Mouse (Mus musculus): Measurements from ENCODE around the gene Npdc1. TPM values are rescaled to one million over a fixed set of nuclear protein-coding genes. Genes with fewer than 3 reads are reported as not detected.

Npdc1 gene
- polyA plus RNA-seq, 1 experiment from 2014 or later = 42.7 TPM

- Histone ChIP-seq H3K9me3 (ENCODE audit: low read length) (no peaks in the 10 kb centered on the region), H3K27ac (ENCODE audit: low read length) (peak overlapping the region; percentile 96), H3K4me1 (ENCODE audit: insufficient read depth, low read depth, low read length) (peaks cover 8% of the 10 kb centered on the region; the same call in 1 of the 2 replicates), H3K4me3 (ENCODE audit: low read depth, low read length) (no peak overlapping the region), H3K36me3 (ENCODE audit: insufficient read depth, low read length) (no peaks in the 10 kb centered on the region), H3K4me2 (replicated peaks; ENCODE audit: low read depth, low read length) (peak overlapping the region; percentile 76), H3K9ac (replicated peaks; ENCODE audit: low read depth) (no peak overlapping the region), H3K27me3 (replicated peaks; ENCODE audit: insufficient read depth, low read length) (no peaks in the 10 kb centered on the region)
- peak; percentile 87 for DNase-seq (ENCODE audit: low spot score)
- peak; percentile 45 for ATAC-seq
- peak; percentile 54 for TF ChIP-seq CTCF (IDR thresholded peaks at IDR 0.05)
- 0 out of 2 replicates have a peak, but pooled peaks have one; percentile 19 for TF ChIP-seq EP300 (IDR thresholded peaks at IDR 0.05)
- WGBS = 41% methylated on average over 5 of the region's 5 CpGs
These were observed 59.8 kb downstream of the Npdc1 start for GRCm38 (mm10) chr2:25458911-25459310.

Small RNA genes lying within 50 kb of the gene (microRNA-seq; reads per million reads assigned to microRNA genes)
- gene Mir3087 = not detected

Other genes starting within 250 kb of the Npdc1 start
- 14.1 and 16.0 TPM in 2 replicates for gene Nrarp, start 218.6 kb upstream of the Npdc1 start, polyA plus RNA-seq (2015; fragmentation: Nextera tagmentation; extraction: Ambion mirVana)
- gene Tor4a, start 202.5 kb upstream of the Npdc1 start, polyA plus RNA-seq (2015; fragmentation: Nextera tagmentation; extraction: Ambion mirVana) = 13.8 and 14.8 TPM in 2 replicates
- gene Nelfb, start 187.9 kb upstream of the Npdc1 start, polyA plus RNA-seq (2015; fragmentation: Nextera tagmentation; extraction: Ambion mirVana) = 74.0 and 80.1 TPM in 2 replicates
- gene Stpg3, start 184.7 kb upstream of the Npdc1 start, polyA plus RNA-seq (2015; fragmentation: Nextera tagmentation; extraction: Ambion mirVana) = 0.12 TPM in 1 of 2 replicates, not detected in the other
- 0.32 and 0.98 TPM in 2 replicates for gene Fam166a, start 180.6 kb upstream of the Npdc1 start, polyA plus RNA-seq (2015; fragmentation: Nextera tagmentation; extraction: Ambion mirVana)
- gene Tubb4b, start 174.6 kb upstream of the Npdc1 start, polyA plus RNA-seq (2015; fragmentation: Nextera tagmentation; extraction: Ambion mirVana) = 344 and 386 TPM in 2 replicates
- not detected in 2 replicates for gene Slc34a3, start 165.0 kb upstream of the Npdc1 start, polyA plus RNA-seq (2015; fragmentation: Nextera tagmentation; extraction: Ambion mirVana)
- 0.10 TPM in 1 of 2 replicates, not detected in the other for gene Rnf224, start 162.6 kb upstream of the Npdc1 start, polyA plus RNA-seq (2015; fragmentation: Nextera tagmentation; extraction: Ambion mirVana)
- gene Rnf208, start 157.1 kb upstream of the Npdc1 start, polyA plus RNA-seq (2015; fragmentation: Nextera tagmentation; extraction: Ambion mirVana) = 3.4 TPM in 2 replicates
- gene Cysrt1, start 156.9 kb upstream of the Npdc1 start, polyA plus RNA-seq (2015; fragmentation: Nextera tagmentation; extraction: Ambion mirVana) = 0.69 and 0.85 TPM in 2 replicates
- gene AL732309.1, start 152.5 kb upstream of the Npdc1 start, polyA plus RNA-seq (2015; fragmentation: Nextera tagmentation; extraction: Ambion mirVana) = 4.1 and 4.3 TPM in 2 replicates
- 43.2 and 44.9 TPM in 2 replicates for gene Tmem203, start 143.9 kb upstream of the Npdc1 start, polyA plus RNA-seq (2015; fragmentation: Nextera tagmentation; extraction: Ambion mirVana)
- gene Tprn, start 136.7 kb upstream of the Npdc1 start, polyA plus RNA-seq (2015; fragmentation: Nextera tagmentation; extraction: Ambion mirVana) = 7.2 and 7.4 TPM in 2 replicates
- 146 and 173 TPM in 2 replicates for gene Ssna1, start 126.9 kb upstream of the Npdc1 start, polyA plus RNA-seq (2015; fragmentation: Nextera tagmentation; extraction: Ambion mirVana)
- 88.4 and 89.0 TPM in 2 replicates for gene Anapc2, start 126.9 kb upstream of the Npdc1 start, polyA plus RNA-seq (2015; fragmentation: Nextera tagmentation; extraction: Ambion mirVana)
- not detected in 2 replicates for gene Tmem210, start 111.2 kb upstream of the Npdc1 start, polyA plus RNA-seq (2015; fragmentation: Nextera tagmentation; extraction: Ambion mirVana)
- 42.2 and 46.5 TPM in 2 replicates for gene Lrrc26, start 109.4 kb upstream of the Npdc1 start, polyA plus RNA-seq (2015; fragmentation: Nextera tagmentation; extraction: Ambion mirVana)
- 0.30 and 0.36 TPM in 2 replicates for gene Grin1, start 80.2 kb upstream of the Npdc1 start, polyA plus RNA-seq (2015; fragmentation: Nextera tagmentation; extraction: Ambion mirVana)
- 36.8 and 40.9 TPM in 2 replicates for gene Man1b1, start 67.0 kb upstream of the Npdc1 start, polyA plus RNA-seq (2015; fragmentation: Nextera tagmentation; extraction: Ambion mirVana)
- 10.5 and 11.1 TPM in 2 replicates for gene Dpp7, start 43.0 kb upstream of the Npdc1 start, polyA plus RNA-seq (2015; fragmentation: Nextera tagmentation; extraction: Ambion mirVana)
- 74.4 and 75.5 TPM in 2 replicates for gene Uap1l1, start 33.7 kb upstream of the Npdc1 start, polyA plus RNA-seq (2015; fragmentation: Nextera tagmentation; extraction: Ambion mirVana)
- 2.2 and 2.4 TPM in 2 replicates for gene Sapcd2, start 27.0 kb upstream of the Npdc1 start, polyA plus RNA-seq (2015; fragmentation: Nextera tagmentation; extraction: Ambion mirVana)
- gene Entpd2, start 3.5 kb upstream of the Npdc1 start, polyA plus RNA-seq (2015; fragmentation: Nextera tagmentation; extraction: Ambion mirVana) = 2.6 and 2.8 TPM in 2 replicates
- gene Fut7, start 23.9 kb downstream of the Npdc1 start, polyA plus RNA-seq (2015; fragmentation: Nextera tagmentation; extraction: Ambion mirVana) = 0.32 and 0.45 TPM in 2 replicates
- 2.7 and 4.0 TPM in 2 replicates for gene Abca2, start 29.4 kb downstream of the Npdc1 start, polyA plus RNA-seq (2015; fragmentation: Nextera tagmentation; extraction: Ambion mirVana)
- 633 and 715 TPM in 2 replicates for gene Clic3, start 57.5 kb downstream of the Npdc1 start, polyA plus RNA-seq (2015; fragmentation: Nextera tagmentation; extraction: Ambion mirVana)
- gene Paxx, start 61.7 kb downstream of the Npdc1 start, polyA plus RNA-seq (2015; fragmentation: Nextera tagmentation; extraction: Ambion mirVana) = 67.4 and 68.9 TPM in 2 replicates
- 5.8 and 6.1 TPM in 2 replicates for gene Ptgds, start 70.7 kb downstream of the Npdc1 start, polyA plus RNA-seq (2015; fragmentation: Nextera tagmentation; extraction: Ambion mirVana)
- not detected in 2 replicates for gene Lcn12, start 94.6 kb downstream of the Npdc1 start, polyA plus RNA-seq (2015; fragmentation: Nextera tagmentation; extraction: Ambion mirVana)
- gene Fbxw5, start 101.4 kb downstream of the Npdc1 start, polyA plus RNA-seq (2015; fragmentation: Nextera tagmentation; extraction: Ambion mirVana) = 39.7 and 43.4 TPM in 2 replicates
- gene C8g, start 102.4 kb downstream of the Npdc1 start, polyA plus RNA-seq (2015; fragmentation: Nextera tagmentation; extraction: Ambion mirVana) = 2.6 and 3.2 TPM in 2 replicates
- gene Traf2, start 147.6 kb downstream of the Npdc1 start, polyA plus RNA-seq (2015; fragmentation: Nextera tagmentation; extraction: Ambion mirVana) = 20.7 and 21.0 TPM in 2 replicates
- 297 and 329 TPM in 2 replicates for gene Edf1, start 158.5 kb downstream of the Npdc1 start, polyA plus RNA-seq (2015; fragmentation: Nextera tagmentation; extraction: Ambion mirVana)
- gene Mamdc4, start 175.5 kb downstream of the Npdc1 start, polyA plus RNA-seq (2015; fragmentation: Nextera tagmentation; extraction: Ambion mirVana) = 0.31 and 1.2 TPM in 2 replicates
- 97.7 and 103 TPM in 2 replicates for gene Phpt1, start 175.9 kb downstream of the Npdc1 start, polyA plus RNA-seq (2015; fragmentation: Nextera tagmentation; extraction: Ambion mirVana)
- 0.07 TPM in 1 of 2 replicates, not detected in the other for gene Ajm1, start 182.4 kb downstream of the Npdc1 start, polyA plus RNA-seq (2015; fragmentation: Nextera tagmentation; extraction: Ambion mirVana)
- gene Rabl6, start 209.2 kb downstream of the Npdc1 start, polyA plus RNA-seq (2015; fragmentation: Nextera tagmentation; extraction: Ambion mirVana) = 34.7 and 41.2 TPM in 2 replicates
- gene Ccdc183, start 218.3 kb downstream of the Npdc1 start, polyA plus RNA-seq (2015; fragmentation: Nextera tagmentation; extraction: Ambion mirVana) = 0.38 and 0.44 TPM in 2 replicates
- 26.0 and 29.9 TPM in 2 replicates for gene Tmem141, start 222.7 kb downstream of the Npdc1 start, polyA plus RNA-seq (2015; fragmentation: Nextera tagmentation; extraction: Ambion mirVana)
- 2.5 and 2.8 TPM in 2 replicates for gene Fcna, start 228.7 kb downstream of the Npdc1 start, polyA plus RNA-seq (2015; fragmentation: Nextera tagmentation; extraction: Ambion mirVana)